Mouse (Mus musculus): ENCODE measurements at regions not wholly inside any gene's neighbourhood (a gene's known extent, or its start where the extent isn't known, plus 50 kb on each side); places are given as distances from the start of the nearest gene placed in this dataset.

DNA sequence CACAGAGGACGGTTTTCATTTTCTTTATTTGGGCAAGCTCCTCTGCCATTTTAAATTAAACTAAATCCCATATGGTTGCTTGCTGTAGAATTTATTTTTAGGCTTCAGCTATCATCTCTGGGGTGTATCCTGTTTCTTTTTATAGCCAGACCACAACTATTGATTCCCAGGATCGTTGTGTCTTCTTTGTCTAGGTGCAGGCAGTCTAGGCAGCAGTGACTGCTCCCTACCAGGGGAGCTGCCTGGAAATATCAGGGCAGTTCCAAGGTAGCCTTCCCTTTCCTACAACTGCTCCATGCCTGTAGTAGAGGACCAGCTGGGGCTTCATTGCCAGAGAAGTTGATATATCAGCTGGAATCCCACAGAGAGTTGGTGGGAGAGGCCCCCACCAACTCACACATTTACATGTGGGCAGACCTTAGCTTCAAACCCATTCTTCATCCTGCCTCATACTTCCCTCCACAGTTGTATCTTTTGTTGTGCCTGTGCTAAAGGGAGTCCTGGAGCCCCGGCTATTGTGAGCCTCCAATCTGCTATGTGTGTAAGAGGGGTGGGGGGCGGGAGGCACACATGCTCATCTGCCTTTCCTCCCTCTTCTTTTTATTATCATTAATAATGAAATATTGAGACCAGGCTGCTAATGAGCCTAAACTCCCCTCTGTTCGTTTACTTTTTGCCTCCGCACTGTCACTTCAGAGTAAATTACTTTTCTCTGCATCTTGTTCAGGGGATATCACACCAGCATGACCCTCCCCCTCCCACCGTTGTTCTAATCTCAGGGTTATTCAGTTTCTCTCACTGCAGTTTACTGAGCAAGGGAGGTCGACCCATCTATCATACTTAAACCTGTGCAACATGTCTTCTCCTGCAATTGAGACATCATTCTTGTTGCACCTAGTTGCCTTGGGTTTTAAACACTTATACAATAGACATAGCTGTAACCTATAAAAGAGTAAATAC, 576.3 kb upstream of the Plxna2 start:
- DNase-seq (ENCODE audit: low spot score in 2 of 2): peak in 1 of 2 experiments; percentile 17

DNA sequence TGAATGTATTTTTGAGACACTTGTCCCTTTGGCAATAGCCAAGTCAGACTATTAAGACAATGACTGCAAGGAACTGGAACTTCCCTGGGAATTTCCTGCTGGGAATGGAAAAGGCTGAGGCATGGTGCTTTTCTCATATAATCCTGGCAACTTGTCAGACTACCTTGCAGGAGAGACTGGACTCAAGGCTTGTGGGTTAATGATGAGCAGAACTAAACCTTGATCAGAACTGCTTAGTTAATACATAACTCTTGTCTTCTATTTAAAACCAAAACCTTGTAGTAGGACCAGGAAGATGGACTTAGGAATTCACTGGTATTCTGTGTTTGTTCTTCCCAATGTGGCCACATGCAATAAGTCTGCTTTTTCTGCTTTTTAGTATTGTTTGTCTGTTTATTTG, 579.3 kb upstream of the Plxna2 start:
- no peak for DNase-seq (ENCODE audit: low spot score in 2 of 2)

DNA sequence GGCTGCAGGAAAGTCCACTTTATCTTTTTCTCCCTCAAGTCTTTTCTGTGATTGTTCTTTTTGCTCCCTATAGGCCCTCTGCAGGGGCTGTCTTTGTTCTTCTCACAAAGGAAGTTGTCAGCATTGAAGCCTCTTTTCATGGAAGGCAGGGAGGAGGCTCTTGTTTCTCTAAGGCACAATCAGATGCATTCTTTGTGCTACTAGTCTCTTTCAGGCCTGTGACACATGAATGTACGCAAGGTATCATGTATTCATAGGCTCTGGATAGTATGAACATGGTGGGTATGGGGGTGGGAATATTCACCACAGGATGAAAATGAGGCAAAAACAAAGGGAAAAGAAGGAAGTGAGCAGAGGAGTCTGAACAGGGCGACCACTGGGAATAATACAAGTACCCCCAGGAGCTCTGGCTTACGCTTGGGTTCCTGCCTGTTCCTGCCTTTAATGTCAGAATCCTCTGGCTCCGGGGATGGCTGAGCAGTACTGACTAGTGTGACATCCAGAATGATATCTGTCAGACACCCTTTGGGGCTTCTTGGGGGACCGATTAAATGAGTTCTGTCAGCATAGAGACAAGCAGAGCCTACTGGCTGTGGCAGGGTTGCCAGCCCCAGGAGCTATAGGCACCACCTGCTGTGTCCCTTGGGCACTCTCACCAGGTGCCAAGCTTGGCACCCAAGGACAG, 583.7 kb upstream of the Plxna2 start:
- DNase-seq (ENCODE audit: low spot score in 2 of 2): no peak

DNA sequence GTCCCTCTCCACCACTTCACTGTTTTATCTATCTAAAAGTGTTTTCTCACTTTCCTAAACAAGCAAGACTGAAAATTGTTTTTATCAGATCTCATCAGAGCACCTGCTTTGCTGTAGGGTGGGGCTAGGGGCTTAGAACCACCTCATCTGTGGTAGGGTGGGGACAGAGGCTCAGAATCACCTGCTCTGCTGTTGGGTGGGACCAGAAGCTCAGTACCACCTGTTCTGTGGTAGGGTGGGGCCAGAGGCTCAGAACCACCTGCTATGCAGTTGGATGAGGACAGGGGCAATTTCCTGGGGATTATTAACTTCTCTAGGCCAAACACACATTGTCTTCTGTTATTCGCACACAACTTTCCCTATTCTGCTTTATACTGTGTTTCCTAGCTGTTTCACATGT, 585.4 kb upstream of the Plxna2 start:
- no peak for DNase-seq (ENCODE audit: low spot score in 2 of 2)

DNA sequence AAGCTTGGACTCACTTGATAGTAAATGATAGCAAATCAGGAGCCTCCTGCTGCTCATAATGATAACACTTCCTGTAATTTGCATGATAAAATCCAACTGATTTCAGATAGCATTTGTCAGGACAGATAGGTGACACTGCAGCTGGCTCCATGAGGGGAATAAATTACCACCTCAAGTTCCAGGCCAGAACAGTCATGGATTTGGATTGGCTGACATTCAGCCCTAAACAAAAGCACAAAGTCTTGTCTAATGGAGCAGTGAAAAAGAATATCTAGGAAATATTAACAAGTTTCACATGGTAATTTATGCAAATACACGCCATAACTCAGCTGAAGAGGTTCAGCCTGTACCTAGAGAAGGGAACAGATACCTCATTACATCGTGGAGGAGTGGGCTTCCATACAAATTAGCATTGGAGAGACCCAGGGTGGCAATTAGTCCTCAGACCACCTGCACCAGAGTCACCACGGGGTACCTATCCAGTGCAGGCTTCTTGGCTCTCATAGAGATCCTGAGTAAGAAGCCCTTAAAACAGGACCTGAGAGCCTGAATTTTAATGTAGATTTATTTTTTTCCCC, 587.3 kb upstream of the Plxna2 start:
- DNase-seq (ENCODE audit: low spot score in 2 of 2): no peak

DNA sequence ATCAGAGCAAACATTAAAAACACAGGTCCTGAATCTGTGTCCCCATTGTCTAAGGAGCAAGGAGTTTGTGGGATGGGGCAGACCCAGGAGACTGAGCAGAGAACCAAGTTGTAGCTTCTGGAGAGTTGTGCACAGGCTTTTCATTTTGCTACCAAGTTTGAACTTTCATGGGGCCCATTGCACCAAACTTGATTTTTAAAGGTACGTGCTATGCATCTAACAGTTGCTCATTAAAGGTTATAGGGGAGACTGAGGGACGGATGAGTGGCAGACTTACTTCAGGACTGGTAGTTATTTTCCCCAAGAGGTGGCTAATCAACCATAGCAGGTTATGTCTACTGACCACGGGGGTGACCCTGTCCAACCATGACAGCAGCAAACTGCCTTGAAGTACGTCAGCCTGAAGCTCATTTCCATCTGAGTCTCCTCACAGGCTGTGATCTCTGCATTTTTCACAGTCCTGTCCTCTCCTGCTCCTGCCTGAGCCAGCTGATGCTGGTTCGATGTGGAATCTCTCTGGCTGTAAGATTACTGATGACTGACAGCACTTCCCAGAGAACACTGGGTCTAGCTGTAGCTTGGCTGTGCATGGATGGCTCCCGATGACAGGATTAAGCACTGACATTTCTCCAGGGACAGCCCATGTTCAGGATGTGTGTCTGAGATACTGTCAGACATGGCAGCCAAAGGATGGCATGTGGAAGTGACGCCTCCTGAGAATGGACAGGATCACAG, 590.9 kb upstream of the Plxna2 start:
- DNase-seq (ENCODE audit: low spot score in 2 of 2): no peak

DNA sequence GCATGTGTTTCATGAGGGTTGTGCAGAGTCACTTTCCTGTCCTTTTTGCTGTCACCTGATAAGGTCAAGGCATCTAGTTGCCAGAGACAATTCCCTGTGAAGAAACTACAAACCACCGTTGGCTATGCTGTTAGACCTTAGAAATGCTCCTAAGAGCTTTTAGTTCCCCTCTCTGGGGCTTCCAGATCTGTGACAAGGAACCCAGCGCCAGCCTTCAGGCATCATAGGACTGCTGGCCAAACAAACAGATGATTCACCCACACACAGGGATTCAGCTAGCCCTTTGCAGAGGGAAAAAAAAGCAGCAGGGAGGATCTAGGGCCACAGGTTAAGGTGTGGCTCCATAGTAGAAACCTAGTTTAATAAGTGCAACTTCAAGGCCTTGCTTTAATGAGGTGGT, 591.8 kb upstream of the Plxna2 start:
- no peak for DNase-seq (ENCODE audit: low spot score in 2 of 2)

DNA sequence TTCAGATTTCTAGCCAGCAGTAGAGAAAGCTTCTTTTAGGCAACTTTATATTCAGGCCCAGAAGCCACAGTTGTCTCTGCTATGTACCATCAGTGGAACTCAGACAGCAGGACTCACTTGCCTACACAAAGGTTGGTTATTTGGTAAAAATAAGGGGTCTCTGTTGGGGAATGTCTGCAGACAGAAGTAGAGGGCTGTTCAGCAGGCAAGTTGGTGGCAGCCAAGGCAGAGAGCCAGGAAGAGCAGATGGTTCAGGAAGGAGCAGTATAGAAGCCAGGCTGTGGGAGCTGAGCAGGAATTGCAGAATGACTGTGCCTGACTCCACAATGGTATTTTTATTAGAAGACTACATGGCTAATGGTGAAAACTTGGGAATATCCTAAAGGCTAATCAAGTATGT, 598.7 kb upstream of the Plxna2 start:
- peak; percentile 42 to 67 for DNase-seq (ENCODE audit: low spot score in 2 of 2)

DNA sequence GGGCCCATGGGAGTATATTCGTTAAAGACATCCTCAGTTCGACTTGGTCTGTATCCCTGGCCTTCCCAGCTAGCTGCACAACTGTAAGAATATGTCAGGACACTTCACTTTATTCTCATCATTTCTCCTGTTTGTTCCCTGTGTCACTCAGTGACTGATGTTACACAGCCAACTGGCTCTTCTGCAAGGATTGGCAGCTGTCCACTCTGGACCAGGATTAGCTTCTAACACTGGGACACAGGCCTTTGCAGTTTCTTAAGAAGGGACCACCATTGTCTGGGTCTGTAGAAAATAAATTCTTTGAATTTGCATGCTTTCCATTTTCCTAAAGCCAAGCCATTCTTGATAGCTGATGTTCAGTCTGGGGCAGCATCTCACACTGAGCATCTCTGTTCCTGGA, 622.1 kb upstream of the Camk1g start:
- no peak for DNase-seq (ENCODE audit: low spot score in 2 of 2)

DNA sequence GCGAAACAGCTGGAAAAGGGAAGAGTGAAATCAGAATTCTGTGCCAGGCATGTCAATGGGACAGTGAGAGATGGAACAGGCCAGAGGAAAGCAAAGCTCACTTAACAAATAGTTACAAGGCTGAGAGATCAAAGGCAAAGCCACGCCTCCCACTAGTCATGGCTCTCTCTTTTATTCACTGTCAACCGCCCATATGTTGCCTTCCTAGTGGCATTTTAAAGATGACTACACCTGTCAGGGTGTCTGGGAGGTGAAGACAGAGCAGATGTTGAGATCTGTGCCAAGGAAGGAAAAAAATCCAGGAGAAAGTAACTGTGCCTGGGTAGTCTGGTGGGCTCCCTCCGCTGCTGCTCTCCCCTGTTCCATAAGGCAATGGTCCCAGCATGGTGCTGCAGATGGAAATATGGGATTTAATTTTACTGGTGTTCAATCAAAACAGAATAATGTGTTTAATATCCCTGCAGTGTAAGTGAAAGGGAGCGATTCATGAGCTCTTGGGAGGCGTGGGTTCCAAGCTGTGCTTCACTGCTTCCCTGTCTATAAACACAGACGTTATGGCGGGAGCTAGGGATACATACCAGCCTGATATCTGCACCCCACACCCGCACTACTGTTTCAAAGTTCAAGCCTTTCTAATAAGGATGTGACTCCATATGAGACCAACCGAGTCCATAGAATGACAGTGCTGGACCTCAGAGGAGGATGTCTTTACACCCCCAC, 620.0 kb upstream of the Camk1g start:
- no peak for DNase-seq (ENCODE audit: low spot score in 2 of 2)

DNA sequence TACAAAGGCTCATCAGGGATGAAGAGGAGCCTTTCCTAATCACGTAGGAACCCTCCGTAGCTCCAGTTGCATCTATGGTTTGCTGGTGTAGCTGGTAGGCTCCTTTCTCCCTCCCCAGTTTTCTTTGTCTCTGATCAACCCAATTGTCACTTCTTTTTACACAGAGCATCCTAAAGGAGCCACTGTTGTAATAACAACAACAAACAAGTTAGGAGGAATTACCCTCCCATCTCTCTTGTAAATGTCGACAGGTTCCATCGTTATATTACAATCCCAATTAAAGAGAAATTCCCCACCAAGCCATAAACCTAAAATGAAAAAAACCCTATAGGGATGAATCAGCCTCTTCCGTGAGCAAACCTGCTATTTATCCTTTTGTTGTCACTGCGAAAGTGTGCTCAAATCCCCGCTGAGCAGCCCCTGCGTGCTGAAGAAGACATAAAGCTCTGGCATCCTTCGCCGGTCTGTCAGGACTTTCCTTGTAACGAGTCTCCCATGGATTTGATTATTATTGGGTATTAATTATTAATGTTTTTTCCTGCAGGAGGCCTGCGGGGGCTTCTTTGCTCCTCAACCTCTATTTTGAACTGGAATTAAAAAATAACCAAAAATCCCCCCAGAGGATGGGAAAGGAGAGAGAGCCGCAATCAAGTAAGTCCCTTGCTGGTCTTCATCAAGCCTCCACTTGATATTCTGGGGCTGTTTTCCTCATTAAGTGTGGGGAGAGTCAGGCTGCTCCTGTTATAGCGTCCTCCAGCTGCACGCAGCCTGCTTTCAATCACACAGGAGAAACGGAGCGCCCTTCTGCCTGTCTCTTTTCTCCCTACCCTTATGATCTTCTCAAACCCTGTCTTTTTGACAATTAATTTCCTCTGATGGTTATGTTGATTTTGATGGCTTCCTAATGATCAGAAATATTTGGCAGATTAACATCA, 619.1 kb upstream of the Camk1g start:
- no peak for DNase-seq (ENCODE audit: low spot score in 2 of 2)

DNA sequence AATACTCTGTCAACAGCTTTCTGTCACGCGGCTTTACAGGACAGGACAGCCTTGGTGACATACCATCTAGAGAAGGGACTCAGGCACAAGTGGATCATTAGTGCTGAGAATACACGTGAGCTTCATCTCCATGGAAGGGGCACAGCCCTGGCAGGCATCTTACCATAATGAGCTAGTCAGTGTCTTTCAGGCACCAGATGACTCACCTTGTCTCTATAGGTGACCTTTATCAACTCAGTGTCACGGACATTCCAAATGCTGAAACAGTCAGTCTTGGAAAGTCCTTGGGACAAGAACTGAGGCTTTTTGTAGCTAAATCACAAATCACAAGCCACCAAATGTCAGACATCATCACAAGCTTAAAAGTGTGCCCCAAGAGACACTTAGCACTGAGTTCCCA, 610.5 kb upstream of the Camk1g start:
- DNase-seq (ENCODE audit: low spot score in 2 of 2): no peak

DNA sequence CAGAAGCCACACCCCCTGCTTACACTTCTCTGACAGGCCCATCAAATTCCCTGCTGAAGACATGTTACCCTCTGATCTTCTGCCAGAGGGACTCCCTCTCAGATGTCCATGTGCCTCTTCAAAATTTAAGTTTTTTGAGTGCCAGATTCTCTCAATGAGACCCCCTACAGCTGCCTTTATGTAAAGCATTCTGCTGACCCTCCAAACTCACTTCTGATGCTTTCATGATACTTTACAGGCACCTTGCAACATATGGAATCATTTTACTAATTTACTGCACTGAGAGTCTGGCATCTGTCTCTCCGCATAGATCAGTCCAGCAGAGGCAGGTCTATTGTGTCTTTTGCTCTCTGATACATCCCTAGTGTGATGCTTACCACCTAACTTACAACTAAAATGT, 601.4 kb upstream of the Camk1g start:
- no peak for DNase-seq (ENCODE audit: low spot score in 2 of 2)

DNA sequence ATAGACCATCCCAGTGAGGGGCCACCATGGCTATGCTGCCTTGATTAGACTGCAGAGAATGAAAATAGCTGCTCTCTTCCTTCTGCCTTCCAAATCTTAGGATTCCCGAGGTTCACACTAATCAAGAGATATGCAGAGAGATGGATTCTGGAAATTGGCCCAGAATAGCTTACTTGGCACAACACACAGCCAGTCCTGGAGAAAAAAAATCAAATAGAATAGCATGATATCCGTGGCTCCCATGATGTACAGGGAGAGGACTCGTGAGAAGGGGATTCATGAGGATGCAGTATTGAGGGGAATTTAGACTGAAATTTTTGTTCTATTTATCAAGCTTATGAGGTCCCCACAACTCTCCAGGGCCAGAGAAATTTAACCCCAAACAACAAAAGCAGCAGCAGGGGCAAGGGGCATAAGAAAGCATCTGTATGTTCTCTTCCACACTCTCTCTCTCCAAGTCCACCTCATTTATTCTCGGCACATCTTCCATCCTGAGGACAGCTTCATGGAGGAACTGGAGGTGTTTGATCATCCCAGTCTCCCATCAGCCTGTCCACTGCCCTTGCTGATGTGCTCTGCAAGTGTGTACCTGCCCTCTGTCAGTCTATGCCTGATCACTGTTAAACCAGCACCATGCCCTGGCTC, 599.3 kb upstream of the Camk1g start:
- DNase-seq (ENCODE audit: low spot score in 2 of 2): no peak

DNA sequence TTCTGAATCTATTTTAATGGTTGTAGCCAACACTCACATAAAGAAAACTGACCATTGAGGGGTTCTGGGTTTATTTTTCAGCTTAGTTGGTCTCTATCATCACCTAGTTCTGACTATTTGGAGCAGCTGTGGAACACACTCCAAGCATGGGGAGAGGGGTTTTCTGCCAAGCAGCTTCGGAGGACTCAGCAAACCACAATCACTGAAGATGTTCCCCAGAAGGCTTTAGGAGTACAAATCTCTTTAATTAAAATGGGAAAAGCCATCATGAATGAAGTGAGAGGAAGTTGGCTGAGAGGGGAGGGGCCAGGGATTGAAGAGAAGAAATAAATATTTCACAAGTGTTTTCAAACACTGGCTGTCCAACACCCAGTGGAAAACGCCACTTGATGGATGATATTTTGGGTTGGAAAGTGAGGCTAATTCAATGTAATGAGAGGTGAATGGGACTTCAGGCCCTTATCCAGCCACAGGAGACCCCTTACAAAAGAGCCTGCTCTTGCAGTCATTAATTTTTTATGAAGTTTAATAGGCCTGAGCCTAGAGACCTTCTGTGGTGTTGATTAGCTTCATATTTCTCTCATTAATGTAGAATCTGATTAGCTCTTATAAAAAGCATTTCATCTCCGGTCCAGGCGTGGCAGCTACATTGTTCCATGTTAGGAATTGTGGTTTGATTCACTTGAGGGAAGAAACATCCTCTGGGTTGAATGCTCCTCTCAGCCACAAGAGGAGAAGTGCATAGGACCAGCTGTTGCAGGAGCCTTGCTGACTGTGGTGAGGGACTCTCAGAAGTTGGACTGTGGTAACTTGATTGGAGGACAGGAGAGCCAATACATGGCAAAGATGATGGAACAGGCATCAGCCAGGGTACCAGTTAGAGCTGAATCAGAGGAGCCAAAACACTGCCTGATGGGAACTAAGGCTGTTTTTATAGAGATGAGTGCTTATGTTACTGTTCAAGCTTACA, 598.1 kb upstream of the Camk1g start:
- DNase-seq (ENCODE audit: low spot score in 2 of 2): no peak

DNA sequence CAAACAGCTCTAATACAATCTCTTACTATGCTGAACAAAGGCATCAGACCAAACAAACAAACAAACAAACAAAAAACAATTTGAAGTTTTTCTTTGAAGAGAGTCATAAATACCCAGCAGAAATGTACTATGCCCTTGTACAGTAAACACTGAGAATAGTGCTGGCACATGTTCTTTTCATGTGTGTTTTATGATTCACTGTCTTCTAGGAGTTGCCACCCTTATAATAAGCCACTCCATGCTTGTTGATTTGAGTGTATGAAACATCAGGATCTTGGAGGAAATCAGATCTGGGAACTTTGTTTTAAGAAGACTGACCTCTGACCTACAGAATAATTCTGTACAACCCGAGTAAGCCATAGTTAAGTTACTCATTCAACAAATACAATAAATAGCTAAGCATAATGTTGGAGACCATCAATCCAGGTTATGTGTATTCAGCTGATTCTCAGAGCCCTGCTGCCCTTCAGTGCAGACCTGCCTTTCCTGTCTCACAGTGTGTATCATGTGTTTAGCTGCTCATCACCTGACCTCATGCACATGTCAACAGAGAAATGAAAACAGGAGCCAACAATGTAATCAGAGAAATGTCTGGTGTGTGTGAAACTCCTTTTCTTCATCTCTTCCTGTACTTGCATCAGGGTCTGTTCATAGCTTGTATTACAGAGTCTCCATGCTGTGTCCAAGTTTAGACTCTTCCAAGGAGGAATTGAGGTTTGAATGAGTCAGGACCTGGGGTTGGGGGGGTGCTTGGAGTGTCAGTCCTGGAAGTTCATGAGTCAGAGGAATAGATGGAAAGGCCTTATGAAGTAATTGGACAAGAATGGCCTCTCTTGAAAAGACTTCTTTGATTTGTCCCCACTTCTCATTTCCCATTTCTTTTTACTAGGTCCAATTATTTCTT, 596.8 kb upstream of the Camk1g start:
- no peak for DNase-seq (ENCODE audit: low spot score in 2 of 2)

DNA sequence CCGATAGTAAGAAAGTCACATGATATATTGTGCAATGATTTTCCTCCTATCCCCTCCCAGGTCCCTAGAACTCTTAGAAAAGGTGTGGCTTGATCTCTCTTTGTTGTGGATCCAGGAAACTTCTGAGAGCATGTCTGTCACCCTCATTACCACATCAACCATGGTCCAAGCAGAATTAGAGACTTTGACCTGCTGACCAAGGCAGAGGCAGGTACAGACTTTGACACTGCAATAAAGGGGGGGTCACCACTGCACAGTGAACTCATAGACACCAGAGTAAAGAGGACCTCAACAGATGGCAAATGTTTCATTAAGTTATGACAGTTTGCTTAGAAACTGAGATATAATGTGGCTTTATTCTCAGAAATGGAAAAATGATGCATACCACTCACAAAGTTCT, 595.2 kb upstream of the Camk1g start:
- DNase-seq (ENCODE audit: low spot score in 2 of 2): no peak

DNA sequence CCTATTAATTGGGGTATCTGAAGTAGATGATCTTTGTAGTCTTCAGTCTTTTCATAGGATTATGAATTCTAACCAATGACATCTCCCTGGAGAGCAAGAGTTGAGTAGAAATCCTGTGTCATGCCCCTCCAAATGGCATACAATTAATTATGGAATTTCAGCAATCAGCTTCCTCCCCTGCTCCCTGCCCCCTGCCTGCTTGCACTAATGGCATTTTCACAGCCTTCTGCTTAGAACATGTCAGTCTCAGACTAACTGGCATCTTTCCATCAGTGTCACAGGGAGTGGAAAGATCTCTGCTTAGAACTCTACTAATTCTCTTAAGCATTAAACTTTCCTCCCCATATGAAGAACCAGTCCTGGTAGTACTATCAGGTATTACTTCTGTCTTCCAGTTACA, 581.8 kb upstream of the Camk1g start:
- no peak for DNase-seq (ENCODE audit: low spot score in 2 of 2)

All from frontal cortex, postnatal 36 days (tissue).